Mouse (Mus musculus) liver, embryonic 11.5 days (tissue): ENCODE measurements around the gene Plekhb1. TPM values are rescaled to one million over a fixed set of nuclear protein-coding genes. Genes with fewer than 3 reads are reported as not detected.

Source experiments
- ATAC-seq: fragments of 200-750 bp; cut with Nextera tagmentation; replicated peaks from 2 replicates; pipeline ENCODE4 v1.8.0; 2017; ENCODE audit warnings: moderate number of reproducible peaks, mild to moderate bottlenecking, moderate TSS enrichment, moderate library complexity; ENCODE audit not compliant: low FRiP score
- DNase-seq: peaks from one replicate; pipeline ENCODE4 v3.0.0-alpha.2; 2017; ENCODE audit warnings: low spot score
- H3K27ac ChIP-seq: fragments of 300-500 bp; sonication (generic); 2 replicates; pipeline ENCODE4 v1.5.1; 2014; ENCODE audit warnings: mild to moderate bottlenecking, low read depth, low read length, control low read depth
- H3K27me3 ChIP-seq: fragments of 300-500 bp; sonication (generic); replicated peaks from 2 replicates; pipeline ENCODE4 v1.6.1; 2014; ENCODE audit warnings: low read length, mixed read lengths; ENCODE audit not compliant: control insufficient read depth, insufficient read depth
- H3K36me3 ChIP-seq: fragments of 300-500 bp; sonication (generic); 2 replicates; pipeline ENCODE4 v1.6.1; 2014; ENCODE audit warnings: mild to moderate bottlenecking, low read length, moderate library complexity, mixed read lengths; ENCODE audit not compliant: control insufficient read depth, insufficient read depth
- H3K4me1 ChIP-seq: fragments of 300-500 bp; sonication (generic); replicated peaks from 2 replicates; pipeline ENCODE4 v1.6.1; 2014; ENCODE audit warnings: low read length, mixed read lengths; ENCODE audit not compliant: control insufficient read depth, insufficient read depth
- H3K4me2 ChIP-seq: fragments of 300-500 bp; sonication (generic); 2 replicates; pipeline ENCODE4 v1.6.1; 2014; ENCODE audit warnings: mild to moderate bottlenecking, control low read depth, moderate library complexity
- H3K4me3 ChIP-seq: fragments of 300-500 bp; sonication (generic); 2 replicates; pipeline ENCODE4 v1.5.1; 2014; ENCODE audit warnings: low read depth, low read length, control low read depth
- H3K9ac ChIP-seq: fragments of 300-500 bp; sonication (generic); 2 replicates; pipeline ENCODE4 v1.6.1; 2014; ENCODE audit warnings: low read depth, low read length, control low read depth
- H3K9me3 ChIP-seq: fragments of 300-500 bp; sonication (generic); 2 replicates; pipeline ENCODE4 v1.6.1; 2016; ENCODE audit warnings: low read length, inconsistent platforms, mixed read lengths; ENCODE audit not compliant: control insufficient read depth
- WGBS: fragments of 180-500 bp; shearing (Covaris S2); extraction: QIAGEN DNeasy Blood & Tissue Kit; methylation state at CpG from one replicate; pipeline ENCODE4 v1.1.7; 2014; 5-methylcytosine and 5-hydroxymethylcytosine counted together
- polyA plus RNA-seq: library from polyadenylated mRNA; unstranded; fragments of >200 nt; fragmentation: Nextera tagmentation; extraction: Ambion mirVana; gene quantifications from 2 replicates; pipeline ENCODE4 v1.2.1, GENCODE M21; 2014

Gene Plekhb1
- polyA plus RNA-seq, 1 experiment from 2014 or later = 1.1 TPM

- H3K4me3 ChIP-seq = no peak overlapping the region
- no peak for ATAC-seq
- H3K27ac ChIP-seq = no peak overlapping the region
- H3K9ac ChIP-seq = no peak overlapping the region
- no peaks in the 10 kb centered on the region for H3K27me3 ChIP-seq
- H3K4me1 ChIP-seq = 0 out of 2 replicates have a peak, but pooled peaks cover 7% of the 10 kb centered on the region
- WGBS = 63% methylated on average over 11 of the region's 11 CpGs
- DNase-seq = no peak
- no peaks in the 10 kb centered on the region for H3K9me3 ChIP-seq
- H3K4me2 ChIP-seq = no peak overlapping the region; the same call in 1 of the 2 replicates
- no peaks in the 10 kb centered on the region for H3K36me3 ChIP-seq
These were observed 1.6 kb upstream of the Plekhb1 start for GRCm38 (mm10) chr7:100663729-100664304.

GRCm38 (mm10) chr7:100663190-100663589, 976 bp upstream of the Plekhb1 start:
- peak; percentile 82 for ATAC-seq
- Histone ChIP-seq H3K9ac (no peak overlapping the region), H3K4me2 (peak overlapping the region; percentile 4; the same call in 1 of the 2 replicates), H3K4me3 (no peak overlapping the region), H3K27me3 (no peaks in the 10 kb centered on the region), H3K9me3 (no peaks in the 10 kb centered on the region), H3K36me3 (no peaks in the 10 kb centered on the region), H3K27ac (no peak overlapping the region), H3K4me1 (0 out of 2 replicates have a peak, but pooled peaks cover 8% of the 10 kb centered on the region)
- DNase-seq = peak; percentile 81
- 4% methylated on average over 13 of the region's 13 CpGs for WGBS

- no peaks in the 10 kb centered on the region for H3K36me3 ChIP-seq
- no peak overlapping the region for H3K4me2 ChIP-seq
- no peak overlapping the region for H3K4me3 ChIP-seq
- no peaks in the 10 kb centered on the region for H3K27me3 ChIP-seq
- no peak overlapping the region for H3K9ac ChIP-seq
- DNase-seq = no peak
- H3K4me1 ChIP-seq = peaks cover 11% of the 10 kb centered on the region; the same call in 1 of the 2 replicates
- H3K27ac ChIP-seq = no peak overlapping the region
- no peak for ATAC-seq
- 71% methylated on average over 7 of the region's 7 CpGs for WGBS
- H3K9me3 ChIP-seq = no peaks in the 10 kb centered on the region
These were observed 950 bp downstream of the Plekhb1 start for GRCm38 (mm10) chr7:100661264-100661663.

- DNase-seq = peak; percentile 51
- Histone ChIP-seq H3K27me3 (no peaks in the 10 kb centered on the region), H3K27ac (no peak overlapping the region), H3K36me3 (no peaks in the 10 kb centered on the region), H3K9me3 (no peaks in the 10 kb centered on the region), H3K4me2 (peak overlapping the region; percentile 41), H3K4me1 (peaks cover 4% of the 10 kb centered on the region; the same call in 1 of the 2 replicates), H3K9ac (no peak overlapping the region), H3K4me3 (no peak overlapping the region)
- no peak for ATAC-seq
- WGBS = 37% methylated on average over 18 of the region's 18 CpGs
These were observed 4.1 kb downstream of the Plekhb1 start for GRCm38 (mm10) chr7:100658093-100658578.

- H3K9me3 ChIP-seq = no peaks in the 10 kb centered on the region
- WGBS = 60% methylated on average over 5 of the region's 5 CpGs
- H3K36me3 ChIP-seq = no peaks in the 10 kb centered on the region
- H3K27me3 ChIP-seq = no peaks in the 10 kb centered on the region
- peaks cover 4% of the 10 kb centered on the region; the same call in 1 of the 2 replicates for H3K4me1 ChIP-seq
- no peak overlapping the region for H3K9ac ChIP-seq
- no peak overlapping the region for H3K4me3 ChIP-seq
- DNase-seq = no peak
- H3K27ac ChIP-seq = no peak overlapping the region
- no peak for ATAC-seq
- H3K4me2 ChIP-seq = no peak overlapping the region
These were observed 5.5 kb downstream of the Plekhb1 start for GRCm38 (mm10) chr7:100656739-100657138.

GRCm38 (mm10) chr7:100654441-100654840, 7.8 kb downstream of the Plekhb1 start:
- H3K4me3 ChIP-seq = no peak overlapping the region
- no peak overlapping the region for H3K4me2 ChIP-seq
- no peaks in the 10 kb centered on the region for H3K9me3 ChIP-seq
- H3K36me3 ChIP-seq = no peaks in the 10 kb centered on the region
- no peak overlapping the region for H3K9ac ChIP-seq
- DNase-seq = no peak
- H3K27ac ChIP-seq = no peak overlapping the region
- H3K27me3 ChIP-seq = no peaks in the 10 kb centered on the region
- peaks cover 4% of the 10 kb centered on the region; the same call in 1 of the 2 replicates for H3K4me1 ChIP-seq
- 88% methylated on average over 8 of the region's 8 CpGs for WGBS
- no peak for ATAC-seq

GRCm38 (mm10) chr7:100653480-100654266, 8.5 kb downstream of the Plekhb1 start:
- Histone ChIP-seq H3K9me3 (no peaks in the 10 kb centered on the region), H3K9ac (no peak overlapping the region), H3K36me3 (no peaks in the 10 kb centered on the region), H3K4me2 (no peak overlapping the region), H3K4me1 (peaks cover 4% of the 10 kb centered on the region; the same call in 1 of the 2 replicates), H3K27me3 (no peaks in the 10 kb centered on the region), H3K4me3 (no peak overlapping the region), H3K27ac (no peak overlapping the region)
- DNase-seq (peak; percentile 22), ATAC-seq (no peak)
- 82% methylated on average over 9 of the region's 9 CpGs for WGBS

- WGBS = 56% methylated on average over 4 of the region's 4 CpGs
- H3K9ac ChIP-seq = no peak overlapping the region
- ATAC-seq (no peak), DNase-seq (peak; percentile 29)
- no peak overlapping the region for H3K27ac ChIP-seq
- H3K4me2 ChIP-seq = no peak overlapping the region
- H3K4me1 ChIP-seq = no peaks in the 10 kb centered on the region
- no peaks in the 10 kb centered on the region for H3K9me3 ChIP-seq
- no peaks in the 10 kb centered on the region for H3K36me3 ChIP-seq
- H3K27me3 ChIP-seq = no peaks in the 10 kb centered on the region
- H3K4me3 ChIP-seq = no peak overlapping the region
These were observed 11.2 kb downstream of the Plekhb1 start for GRCm38 (mm10) chr7:100651011-100651410.
